Mouse (Mus musculus) ovary, postnatal 10 days (tissue): ENCODE data around the gene Bag6.

Source experiments
- DNase-seq: peaks from one replicate; pipeline ENCODE4 v3.0.0; 2022; ENCODE audit warnings: low spot score

Gene Bag6

GRCm38 (mm10) chr17:35167794-35168193 is 32.8 kb downstream of the Bag6 start:
- DNase-seq = no peak

DNA sequence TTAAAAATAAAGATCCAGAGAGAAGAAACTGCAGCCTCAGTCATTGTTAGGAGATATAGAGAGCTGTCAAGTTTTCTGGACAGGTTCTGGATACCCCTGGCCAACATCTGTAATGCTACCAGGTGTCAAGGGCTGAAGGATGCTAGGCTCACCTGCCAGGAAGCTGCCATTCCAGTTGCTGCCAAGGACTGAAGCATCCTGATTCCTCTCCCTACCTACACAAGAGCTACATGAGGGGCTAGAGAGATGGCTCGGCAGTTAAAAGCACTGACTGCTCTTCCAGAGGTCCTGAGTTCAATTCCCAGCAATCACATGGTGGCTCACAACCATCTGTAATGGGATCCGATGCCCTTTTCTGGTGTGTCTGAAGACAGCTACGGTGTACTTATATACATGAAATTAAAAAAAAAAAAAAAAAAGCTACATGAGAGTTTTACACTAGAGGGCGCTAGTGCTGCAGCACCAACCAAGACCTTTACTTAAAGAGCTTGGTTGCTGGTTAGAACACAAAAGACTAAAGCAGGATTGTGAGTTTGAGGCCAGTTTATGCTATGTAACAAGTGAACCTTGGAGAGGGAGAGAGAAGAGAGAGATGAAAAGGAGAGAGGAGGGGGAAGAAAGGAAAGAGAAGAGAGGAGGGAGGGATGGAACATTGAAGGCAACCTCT is 33.7 kb downstream of the Bag6 start:
- no peak for DNase-seq

DNA sequence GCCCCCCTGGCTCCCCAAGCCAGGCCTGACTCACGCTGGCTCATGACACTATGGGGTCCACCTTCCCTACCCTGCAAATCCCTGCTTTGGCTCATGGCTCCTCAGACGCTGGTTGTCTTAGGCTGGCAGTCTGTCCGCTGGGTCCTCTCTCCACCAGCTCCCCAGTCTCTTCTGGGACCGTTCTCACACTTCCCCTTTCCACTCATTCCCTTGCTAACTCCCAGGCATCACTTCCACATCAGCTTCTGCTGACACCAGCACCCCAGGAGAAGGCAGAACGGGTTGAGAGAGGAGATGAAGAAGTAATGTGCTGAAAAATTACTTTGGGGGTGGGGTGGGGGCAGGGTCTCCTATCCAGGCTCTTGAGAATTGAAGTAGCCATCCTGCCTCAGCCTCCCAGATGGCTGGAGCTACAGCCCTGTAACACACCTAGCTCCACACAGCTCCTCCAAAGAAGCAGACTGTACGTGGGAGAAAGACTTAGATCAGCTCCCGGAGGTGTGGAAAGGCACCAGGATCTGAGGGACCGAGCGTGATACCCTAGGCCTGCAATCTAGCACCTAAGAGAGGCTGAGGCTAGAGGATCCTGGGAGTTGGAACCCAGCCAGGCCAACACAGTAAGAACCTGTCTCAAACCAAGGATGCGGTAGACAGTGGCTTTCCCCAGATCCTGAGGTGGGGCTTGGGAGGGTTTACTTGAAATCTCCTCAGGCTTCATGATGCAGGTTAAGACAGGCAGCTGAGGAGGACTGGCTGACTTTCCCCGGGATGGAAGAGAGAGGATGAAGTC is 37.7 kb downstream of the Bag6 start:
- DNase-seq = no peak

- no peak for DNase-seq
These were observed 38.4 kb downstream of the Bag6 start for GRCm38 (mm10) chr17:35173329-35173728.

- no peak for DNase-seq
These were observed 39.4 kb downstream of the Bag6 start for GRCm38 (mm10) chr17:35174201-35174977.

DNA sequence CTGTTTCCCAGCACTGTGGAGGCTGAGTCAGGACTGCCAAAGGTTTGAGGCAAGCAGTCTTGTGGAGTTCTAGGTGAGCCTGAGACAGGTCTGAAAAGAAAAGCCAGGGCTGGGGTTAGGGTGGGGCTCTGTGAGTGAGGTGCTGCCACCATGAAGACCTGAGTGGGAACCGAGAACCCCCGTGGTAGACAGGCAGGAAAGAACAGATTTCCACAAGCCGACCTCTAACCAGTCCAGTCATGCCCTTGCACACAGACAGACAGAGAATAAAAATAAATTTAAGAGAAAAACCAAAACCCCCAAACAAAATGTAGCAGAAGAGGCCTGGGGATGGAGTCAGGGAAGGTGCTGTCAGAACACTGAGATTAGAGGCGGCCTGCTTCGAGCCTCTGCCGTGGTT is 40.4 kb downstream of the Bag6 start:
- no peak for DNase-seq

DNA sequence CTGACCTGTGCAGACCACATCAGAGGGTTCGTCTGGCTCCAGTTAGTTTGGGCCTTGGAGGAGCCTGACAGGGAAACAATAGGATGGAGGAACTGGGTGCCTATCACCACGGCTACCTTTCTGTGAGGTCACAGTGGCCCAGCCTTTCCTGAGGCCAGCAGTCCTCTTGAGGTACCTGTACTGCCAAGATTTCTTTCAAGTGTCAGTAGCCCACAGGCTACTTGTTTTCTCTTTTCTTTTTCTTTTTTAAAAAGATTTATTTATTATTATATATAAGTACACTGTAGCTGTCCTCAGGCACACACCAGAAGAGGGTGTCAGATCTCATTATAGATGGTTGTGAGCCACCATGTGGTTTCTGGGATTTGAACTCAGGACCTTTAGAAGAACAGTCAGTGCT is 41.0 kb downstream of the Bag6 start, which contains the start of gene Aif1:
Gene Aif1, minus strand, starts transcription at position 101 of the 400 bp plus-strand sequence.
- no peak for DNase-seq

DNA sequence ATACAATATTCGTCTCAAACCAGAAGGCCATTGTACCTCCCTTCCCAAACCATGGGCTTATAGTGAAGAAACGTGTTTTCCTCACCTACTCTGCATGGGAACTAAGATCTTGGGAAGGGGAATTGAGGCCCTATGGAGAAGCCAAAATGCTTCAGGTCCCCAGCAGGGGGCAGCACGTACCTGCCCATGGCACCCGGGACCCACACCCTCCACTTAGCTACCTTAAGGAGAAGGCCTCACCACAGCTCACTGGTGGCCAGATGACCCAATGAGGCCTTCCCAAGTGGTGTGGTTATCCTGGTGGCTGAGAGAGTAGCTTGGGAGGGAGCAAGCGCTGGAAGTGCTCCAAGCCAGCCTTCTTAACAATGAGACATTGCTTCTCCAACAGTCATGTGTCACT is 43.5 kb downstream of the Bag6 start:
- no peak for DNase-seq

DNA sequence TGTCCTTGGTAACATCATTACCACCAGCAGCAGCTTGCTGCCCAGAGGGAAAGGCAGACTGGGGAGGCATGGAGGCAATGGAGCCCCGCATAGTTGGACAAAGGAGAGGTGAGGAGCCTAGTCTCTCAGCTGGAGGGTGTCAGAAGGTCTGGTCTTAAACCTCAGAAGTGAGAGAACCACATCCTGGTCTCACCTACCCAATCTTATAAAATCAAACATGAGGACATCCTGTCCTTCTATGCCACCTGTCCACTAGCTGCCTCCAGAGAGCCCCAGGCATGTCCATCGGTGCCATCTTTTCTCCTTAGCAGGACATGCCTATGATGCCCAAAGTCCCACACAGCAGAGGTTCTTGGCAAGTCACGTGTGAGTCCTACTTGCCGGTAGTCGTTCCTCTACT is 45.1 kb downstream of the Bag6 start:
- no peak for DNase-seq

DNA sequence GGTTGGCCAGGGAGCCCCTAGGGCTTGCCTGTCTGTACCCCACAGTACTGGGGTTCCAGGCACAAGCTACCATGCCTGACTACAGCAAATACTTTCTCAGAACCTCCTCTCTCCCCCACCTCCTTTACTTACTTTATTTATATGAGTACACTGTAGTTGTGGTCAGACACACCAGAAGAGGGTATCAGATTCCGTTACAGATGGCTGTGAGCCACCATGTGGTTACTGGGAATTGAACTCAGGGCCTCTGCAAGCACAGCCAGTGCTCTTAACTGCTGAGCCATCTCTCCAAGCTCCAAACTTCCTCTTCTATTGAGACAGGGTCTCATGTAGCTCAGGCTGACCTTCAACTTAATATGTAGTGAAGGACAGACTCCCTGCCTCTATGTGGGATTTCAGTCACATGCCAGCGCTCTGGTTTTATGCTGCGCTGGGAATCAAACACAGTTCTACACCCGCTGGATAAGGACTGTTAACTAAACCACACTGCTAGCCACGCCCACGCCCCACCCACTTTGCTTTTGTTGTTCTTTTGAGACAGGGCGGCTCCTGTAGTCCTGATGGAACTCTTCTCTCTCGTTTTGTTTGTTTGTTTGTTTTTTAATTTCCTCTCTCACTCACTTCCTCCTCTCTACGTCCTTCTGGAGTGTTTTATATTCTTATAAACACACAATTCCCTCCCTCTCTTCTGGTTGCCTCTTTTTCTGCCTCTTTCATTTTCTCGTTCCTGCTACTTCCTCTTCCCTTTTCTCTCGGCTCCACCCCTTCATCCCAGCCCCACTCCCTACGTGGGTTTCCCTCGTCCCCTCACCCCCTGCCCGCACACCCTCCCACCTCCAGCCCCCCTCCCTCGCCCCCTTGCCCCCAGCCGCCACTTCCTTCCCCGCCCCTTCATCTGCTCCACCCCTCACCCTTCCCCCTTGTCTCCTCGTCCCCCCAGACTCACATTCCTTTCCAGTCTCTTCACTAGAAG is 50.9 kb downstream of the Bag6 start:
- DNase-seq = no peak

- no peak for DNase-seq
These were observed 51.7 kb downstream of the Bag6 start for GRCm38 (mm10) chr17:35186681-35187080.

DNA sequence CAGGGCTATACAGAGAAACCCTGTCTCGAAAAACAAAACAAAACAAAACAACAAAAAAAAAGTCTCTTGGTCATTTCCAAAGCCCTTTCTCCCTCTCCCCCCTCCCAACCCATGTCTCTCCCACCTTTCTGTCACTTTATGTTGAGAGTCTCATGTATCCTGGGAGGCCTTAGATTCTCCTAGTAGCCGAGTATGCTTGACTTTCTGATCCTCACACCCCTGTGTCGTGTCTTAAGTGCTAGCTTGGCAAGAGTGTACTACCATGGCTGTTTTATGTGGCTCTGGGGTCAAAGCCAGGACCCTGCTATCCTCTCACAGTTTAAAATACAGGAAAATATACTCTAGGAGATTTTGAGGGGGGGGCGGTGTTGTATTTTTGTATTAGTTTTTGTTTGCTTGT is 52.4 kb downstream of the Bag6 start:
- DNase-seq = no peak

DNA sequence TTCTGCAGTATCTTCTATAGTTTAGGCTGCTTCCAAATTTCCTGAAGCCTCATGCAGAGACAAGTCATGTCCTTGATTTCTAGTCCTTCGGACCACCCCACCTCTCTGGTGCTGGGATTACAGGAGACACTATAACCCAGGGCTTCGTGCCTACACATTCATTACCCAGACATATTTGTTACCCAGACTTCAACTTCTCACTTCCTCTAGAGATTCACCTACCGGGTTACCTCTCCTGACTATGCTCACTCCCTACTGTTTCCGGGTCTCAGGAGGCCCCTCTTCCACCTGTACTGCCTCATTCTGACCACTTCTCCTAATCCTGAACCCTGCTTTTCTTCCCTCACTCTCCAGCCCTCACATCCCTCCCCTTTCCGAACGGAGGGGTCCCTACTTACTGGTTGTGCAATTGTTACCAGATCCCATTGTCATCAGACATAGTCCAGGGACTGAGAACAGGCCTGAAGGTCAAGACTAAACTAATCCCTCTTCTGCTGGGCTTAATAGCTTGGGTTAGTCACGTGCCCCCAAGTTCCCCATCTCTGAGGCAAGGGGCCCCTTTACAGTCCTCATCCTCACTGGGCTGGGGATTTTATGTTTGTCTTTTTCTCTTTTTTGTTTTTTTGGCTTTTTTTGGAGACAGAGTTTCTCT is 53.1 kb downstream of the Bag6 start, which contains the start of gene Lst1:
Gene Lst1, minus strand, starts transcription at position 481 of the 652 bp plus-strand sequence.
- no peak for DNase-seq

DNA sequence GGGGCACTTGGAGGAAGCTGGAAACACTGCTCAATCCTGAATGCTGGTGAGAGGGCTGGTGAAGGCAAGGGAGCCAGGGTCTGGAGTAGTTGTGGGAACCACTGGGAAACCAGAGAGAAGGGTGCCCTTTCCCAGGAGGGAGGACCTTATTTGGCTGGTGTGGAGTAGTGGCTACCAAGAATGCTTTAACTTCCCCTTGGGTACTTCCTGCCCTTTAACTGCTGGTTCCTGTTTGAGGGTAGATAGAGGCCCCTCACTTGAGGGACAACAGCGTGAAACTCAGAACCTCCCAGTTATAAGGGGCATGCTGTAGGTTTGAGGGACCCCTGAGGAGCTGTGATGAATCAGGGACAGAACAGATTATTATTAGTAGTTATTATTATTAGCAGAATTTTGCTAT is 54.2 kb downstream of the Bag6 start:
- DNase-seq = no peak

GRCm38 (mm10) chr17:35190096-35190495 is 55.1 kb downstream of the Bag6 start:
- DNase-seq = no peak

GRCm38 (mm10) chr17:35191723-35192122 is 56.7 kb downstream of the Bag6 start:
- no peak for DNase-seq

DNA sequence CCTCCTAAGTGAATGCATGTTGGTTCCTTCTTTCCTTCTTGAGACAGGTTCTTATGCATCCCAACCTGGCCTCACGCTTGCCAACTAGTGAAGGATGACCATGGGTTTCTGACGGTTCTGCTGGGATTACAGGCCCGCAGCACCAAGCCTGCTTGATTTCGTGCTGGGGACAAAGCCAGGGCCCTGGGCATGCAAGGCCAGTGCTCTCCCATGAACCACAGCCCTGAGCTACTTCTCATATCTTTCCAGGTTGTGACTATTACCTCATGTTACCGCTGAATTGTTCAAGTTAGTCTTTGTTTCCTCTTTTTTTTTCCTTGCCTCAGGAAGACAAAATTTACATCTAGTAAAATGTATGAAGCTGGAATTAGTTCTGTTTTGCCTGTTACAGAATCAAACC is 57.9 kb downstream of the Bag6 start:
- DNase-seq = no peak

- no peak for DNase-seq
These were observed 59.2 kb downstream of the Bag6 start, which contains the start of gene Ltb for GRCm38 (mm10) chr17:35193881-35194843. Gene Ltb, plus strand, starts transcription at chr17:35194439.

GRCm38 (mm10) chr17:35194844-35195630 is 60.1 kb downstream of the Bag6 start:
- no peak for DNase-seq
